Mouse (Mus musculus) liver, embryonic 14.5 days (tissue): ENCODE measurements around the gene Fbln1. TPM values are rescaled to one million over a fixed set of nuclear protein-coding genes. Genes with fewer than 3 reads are reported as not detected.

Experiments
- ATAC-seq: fragments of 200-750 bp; cut with Nextera tagmentation; 2 replicates; pipeline ENCODE4 v1.8.0; 2017; ENCODE audit warnings: moderate number of reproducible peaks, mild to moderate bottlenecking, moderate library complexity; ENCODE audit not compliant: insufficient read depth
- DNase-seq, 3 experiments: peaks; one replicate each; pipeline ENCODE4 v3.0.0-alpha.2; 2012 to 2013; ENCODE audit warnings: low read depth in 3 of 3, low spot score in 3 of 3
- H3K27ac ChIP-seq: fragments of 300-500 bp; sonication (generic); 2 replicates; pipeline ENCODE4 v1.5.1; 2014; ENCODE audit warnings: moderate library complexity, mild to moderate bottlenecking, control low read depth, inconsistent platforms
- H3K27me3 ChIP-seq: fragments of 300-500 bp; sonication (generic); 2 replicates; pipeline ENCODE4 v1.6.1; 2014; ENCODE audit warnings: mild to moderate bottlenecking, low read length, moderate library complexity; ENCODE audit not compliant: control insufficient read depth, insufficient read depth
- H3K36me3 ChIP-seq: fragments of 300-500 bp; sonication (generic); replicated peaks from 2 replicates; pipeline ENCODE4 v1.6.1; 2014; ENCODE audit warnings: low read depth; ENCODE audit not compliant: control insufficient read depth, insufficient read depth
- H3K4me1 ChIP-seq, 2 experiments: fragments of 200-500 bp in 1 of 2; fragments of 300-500 bp in 1 of 2; sonication (generic) in 1 of 2; replicated peaks; 2 replicates each; pipeline ENCODE4 v1.6.1; 2012 to 2014; ENCODE audit warnings: antibody characterized with exemption in 1 of 2, inconsistent platforms in 1 of 2, low read length in 1 of 2; ENCODE audit not compliant: control insufficient read depth in 2 of 2, insufficient read depth in 2 of 2
- H3K4me2 ChIP-seq: fragments of 300-500 bp; sonication (generic); 2 replicates; pipeline ENCODE4 v1.6.1; 2014; ENCODE audit warnings: low read depth, mild to moderate bottlenecking, control low read depth, moderate library complexity
- H3K4me3 ChIP-seq, 2 experiments: fragments of 200-500 bp in 1 of 2; fragments of 300-500 bp in 1 of 2; sonication (generic) in 1 of 2; 2 replicates each; pipeline ENCODE4 v1.5.1; 2012 to 2014; ENCODE audit warnings: low read depth in 2 of 2, low read length in 2 of 2, mild to moderate bottlenecking in 2 of 2, control low read depth in 1 of 2, inconsistent platforms in 1 of 2, moderate library complexity in 1 of 2; ENCODE audit not compliant: insufficient read depth in 1 of 2
- H3K9ac ChIP-seq: fragments of 300-500 bp; sonication (generic); replicated peaks from 2 replicates; pipeline ENCODE4 v1.6.1; 2014; ENCODE audit warnings: mild to moderate bottlenecking, control low read depth, moderate library complexity
- H3K9me3 ChIP-seq: fragments of 300-500 bp; sonication (generic); 2 replicates; pipeline ENCODE4 v1.6.1; 2016; ENCODE audit warnings: low read length, mixed read lengths; ENCODE audit not compliant: control insufficient read depth
- CTCF ChIP-seq: IDR thresholded peaks from 2 replicates; pipeline ENCODE4 v1.5.1; 2016; ENCODE audit warnings: antibody characterized with exemption, low read depth, control low read depth
- EP300 ChIP-seq: IDR thresholded peaks from 2 replicates; pipeline ENCODE4 v1.6.1; 2016; ENCODE audit warnings: antibody characterized with exemption, low read depth
- WGBS: fragments of 180-500 bp; shearing (Covaris S2); extraction: QIAGEN DNeasy Blood & Tissue Kit; methylation state at CpG from one replicate; pipeline ENCODE4 v1.1.7; 2014; ENCODE audit not compliant: insufficient replicate concordance; 5-methylcytosine and 5-hydroxymethylcytosine counted together
- polyA plus RNA-seq, 2 experiments: library from polyadenylated mRNA; depleted of rRNA in 1 of 2; stranded (reverse) in 1 of 2; unstranded in 1 of 2; fragments of >200 nt; fragmentation: Nextera tagmentation in 1 of 2; extraction: Ambion mirVana in 1 of 2; gene quantifications; 2 replicates each; pipeline versions ENCODE4 v1.2.1 to v1.2.3; 2012 to 2014

Gene Fbln1
- polyA plus RNA-seq, 2 experiments = 4.9 to 5.4 TPM

- 29% methylated on average over 11 of the region's 11 CpGs for WGBS
- Histone ChIP-seq H3K9me3 (no peaks in the 10 kb centered on the region), H3K27me3 (no peaks in the 10 kb centered on the region), H3K4me1 (no peaks in the 10 kb centered on the region), H3K36me3 (no peaks in the 10 kb centered on the region), H3K4me3 (no peak overlapping the region), H3K9ac (no peak overlapping the region), H3K27ac (no peak overlapping the region), H3K4me2 (no peak overlapping the region)
- TF ChIP-seq CTCF (no peak), EP300 (no peak)
- ATAC-seq (no peak), DNase-seq (no peak)
Measured at GRCm38 (mm10) chr15:85166433-85166933, 39.3 kb upstream of the Fbln1 start.

- Histone ChIP-seq H3K9ac (no peak overlapping the region), H3K9me3 (no peaks in the 10 kb centered on the region), H3K4me2 (no peak overlapping the region), H3K4me1 (no peaks in the 10 kb centered on the region), H3K27ac (no peak overlapping the region), H3K4me3 (no peak overlapping the region), H3K27me3 (no peaks in the 10 kb centered on the region), H3K36me3 (no peaks in the 10 kb centered on the region)
- ATAC-seq = no peak
- WGBS = 57% methylated on average over 12 of the region's 12 CpGs
- DNase-seq = no peak
- no peak for TF ChIP-seq CTCF
- no peak for TF ChIP-seq EP300
Measured at GRCm38 (mm10) chr15:85167086-85167679, 38.6 kb upstream of the Fbln1 start.

GRCm38 (mm10) chr15:85172054-85172453 lies 33.7 kb upstream of the Fbln1 start:
- no peaks in the 10 kb centered on the region for H3K36me3 ChIP-seq
- H3K27ac ChIP-seq = no peak overlapping the region
- H3K9ac ChIP-seq = no peak overlapping the region
- DNase-seq = no peak
- H3K4me3 ChIP-seq = no peak overlapping the region
- H3K9me3 ChIP-seq = no peaks in the 10 kb centered on the region
- 45% methylated on average over 2 of the region's 2 CpGs for WGBS
- H3K4me1 ChIP-seq = no peaks in the 10 kb centered on the region
- TF ChIP-seq CTCF (no peak), EP300 (no peak)
- no peak for ATAC-seq
- no peaks in the 10 kb centered on the region for H3K27me3 ChIP-seq
- H3K4me2 ChIP-seq = no peak overlapping the region

GRCm38 (mm10) chr15:85173425-85173824 lies 32.3 kb upstream of the Fbln1 start:
- Histone ChIP-seq H3K27me3 (no peaks in the 10 kb centered on the region), H3K36me3 (no peaks in the 10 kb centered on the region), H3K9me3 (no peaks in the 10 kb centered on the region), H3K4me2 (no peak overlapping the region), H3K4me3 (no peak overlapping the region), H3K4me1 (no peaks in the 10 kb centered on the region), H3K9ac (no peak overlapping the region), H3K27ac (no peak overlapping the region)
- TF ChIP-seq CTCF = no peak
- no peak for TF ChIP-seq EP300
- WGBS = 63% methylated on average over 8 of the region's 8 CpGs
- DNase-seq = no peak
- no peak for ATAC-seq

GRCm38 (mm10) chr15:85174060-85174459 lies 31.7 kb upstream of the Fbln1 start:
- Histone ChIP-seq H3K4me2 (no peak overlapping the region), H3K4me3 (no peak overlapping the region), H3K4me1 (no peaks in the 10 kb centered on the region), H3K27me3 (no peaks in the 10 kb centered on the region), H3K36me3 (no peaks in the 10 kb centered on the region), H3K9ac (no peak overlapping the region), H3K27ac (no peak overlapping the region), H3K9me3 (no peaks in the 10 kb centered on the region)
- DNase-seq = no peak
- no peak for TF ChIP-seq CTCF
- TF ChIP-seq EP300 = no peak
- WGBS = 66% methylated on average over 10 of the region's 10 CpGs
- ATAC-seq = no peak
